Mouse (Mus musculus): ENCODE results near the gene Mfsd2b.

Mfsd2b gene

DNA sequence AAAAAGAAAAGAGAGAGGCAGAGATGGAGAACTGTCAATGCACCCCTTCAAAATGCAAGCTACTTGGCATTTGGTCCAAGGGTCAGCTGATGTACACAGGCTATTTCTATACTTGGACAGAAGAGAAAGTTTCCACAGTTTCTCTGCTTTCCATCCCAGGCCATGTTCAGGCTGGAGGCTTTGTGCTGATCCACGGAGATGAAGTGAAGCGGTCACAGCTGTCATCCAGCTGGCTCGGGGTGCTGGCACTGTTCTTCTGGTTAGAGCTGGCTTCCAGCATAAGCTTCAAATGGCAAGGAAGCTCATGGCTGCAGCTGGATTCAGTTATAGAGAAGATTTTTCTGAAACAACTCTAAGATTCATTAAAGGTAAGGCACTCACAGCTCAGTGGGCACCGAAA lies 60.5 kb downstream of the Mfsd2b start:
- DNase-seq (ENCODE audit: low read depth) = no peak

Measured in naive thymus-derived CD4-positive, alpha-beta T cell, adult 2 months (primary cell).